Mouse (Mus musculus) olfactory bulb, adult 2 months (tissue): ENCODE data around the gene Hnrnpa0.

Experiments
- CTCF ChIP-seq: fragments of 200-500 bp; IDR thresholded peaks from 2 replicates; pipeline ENCODE4 v1.5.1; 2012; ENCODE audit warnings: low read depth, mild to moderate bottlenecking, low read length, moderate library complexity; ENCODE audit not compliant: insufficient read depth
- POLR2A ChIP-seq: fragments of 200-500 bp; IDR thresholded peaks from 2 replicates; pipeline ENCODE4 v1.6.1; 2012; ENCODE audit warnings: mild to moderate bottlenecking, low read depth, low read length, moderate library complexity; ENCODE audit not compliant: insufficient read depth

- TF ChIP-seq CTCF (no peak), POLR2A (no peak)
These were observed 47.7 kb upstream of the Hnrnpa0 start for GRCm38 (mm10) chr13:58176105-58176504.
